Mouse (Mus musculus) left cerebral cortex, postnatal 36 days (tissue): Measurements from ENCODE around the gene Kpna3. TPM values are rescaled to one million over a fixed set of nuclear protein-coding genes. Genes with fewer than 3 reads are reported as not detected.

Experiments used
- DNase-seq, 2 experiments: peaks; one replicate each; pipeline ENCODE4 v3.0.0; 2021 to 2022; ENCODE audit warnings: low spot score in 2 of 2, mixed read lengths in 1 of 2
- intact Hi-C: fragments of 180-260 bp; cut with DNase I; formaldehyde crosslinking; loops from one replicate; pipeline ENCODE4 v1.15.1; 2025
- total RNA-seq, 2 experiments: library from RNA; stranded (reverse); gene quantifications; 2 replicates each; pipeline ENCODE4 v1.2.3; 2021

Kpna3 gene
- total RNA-seq, 2 experiments from 2014 or later: 68.0 to 71.6 TPM

GRCm38 (mm10) chr14:61407055-61407454 is 32.6 kb downstream of the Kpna3 start:
- intact Hi-C loops: no loop called here
- no peak for DNase-seq

GRCm38 (mm10) chr14:61405761-61406160 is 33.9 kb downstream of the Kpna3 start:
- intact Hi-C loops: no loop called here
- DNase-seq: no peak

GRCm38 (mm10) chr14:61404941-61405340 is 34.7 kb downstream of the Kpna3 start:
- no peak for DNase-seq
- intact Hi-C loops: no loop called here

- intact Hi-C loops: no loop called here
These were observed 44.9 kb downstream of the Kpna3 start for GRCm38 (mm10) chr14:61394745-61395144.

GRCm38 (mm10) chr14:61390586-61390985 is 49.1 kb downstream of the Kpna3 start:
- intact Hi-C loops: no loop called here
- no peak for DNase-seq

More at GRCm38 (mm10) chr14:61394745-61395144, 44.9 kb downstream of the Kpna3 start:
- no peak for DNase-seq

- DNase-seq: no peak
- intact Hi-C loops: loop anchor here (5.0 kb wide), 1 partner anchor 35 kb away; no protein-coding TSS in a partner anchor
These were observed 72.4 kb downstream of the Kpna3 start for GRCm38 (mm10) chr14:61367290-61367689.

GRCm38 (mm10) chr14:61364656-61365055 is 75.0 kb downstream of the Kpna3 start:
- no peak for DNase-seq
- intact Hi-C loops: loop anchor here (5.0 kb wide), 1 partner anchor 32 kb away; no protein-coding TSS in a partner anchor

GRCm38 (mm10) chr14:61363734-61364133 is 75.9 kb downstream of the Kpna3 start:
- no peak for DNase-seq
- intact Hi-C loops: no loop called here

- DNase-seq: no peak
- intact Hi-C loops: no loop called here
These were observed 77.4 kb downstream of the Kpna3 start for GRCm38 (mm10) chr14:61362268-61362667.

GRCm38 (mm10) chr14:61360981-61361511 is 78.6 kb downstream of the Kpna3 start:
- intact Hi-C loops: loop anchor here (2.0 kb wide), 1 partner anchor 78 kb away; the partner anchor contains the start of gene Kpna3

GRCm38 (mm10) chr14:61360131-61360980 is 79.3 kb downstream of the Kpna3 start, which contains the start of gene Ebpl:
Ebpl (minus strand) TSS chr14:61360439.
- intact Hi-C loops: loop anchor here (2.0 kb wide), 1 partner anchor 78 kb away; the partner anchor contains the start of gene Kpna3
- peak; percentile 90 to 92 for DNase-seq

More at GRCm38 (mm10) chr14:61360981-61361511, 78.6 kb downstream of the Kpna3 start:
- no peak for DNase-seq

GRCm38 (mm10) chr14:61354251-61355235 is 85.1 kb downstream of the Kpna3 start:
- intact Hi-C loops: no loop called here

GRCm38 (mm10) chr14:61350808-61351207 is 88.9 kb downstream of the Kpna3 start:
- no peak for DNase-seq
- intact Hi-C loops: no loop called here

More at GRCm38 (mm10) chr14:61354251-61355235, 85.1 kb downstream of the Kpna3 start:
- DNase-seq: no peak

GRCm38 (mm10) chr14:61349876-61350275 is 89.8 kb downstream of the Kpna3 start:
- intact Hi-C loops: no loop called here
- no peak for DNase-seq

- intact Hi-C loops: loop anchor here (1.0 kb wide), 1 partner anchor 151 kb away; no protein-coding TSS in a partner anchor
- DNase-seq: no peak
These were observed 92.6 kb downstream of the Kpna3 start for GRCm38 (mm10) chr14:61346827-61347698.

GRCm38 (mm10) chr14:61344590-61344989 is 95.1 kb downstream of the Kpna3 start:
- no peak for DNase-seq
- intact Hi-C loops: no loop called here

GRCm38 (mm10) chr14:61339381-61339780 is 100.3 kb downstream of the Kpna3 start:
- intact Hi-C loops: loop anchor here (10.0 kb wide), 1 partner anchor 1115 kb away; the partner anchor contains the start of gene Gucy1b2

GRCm38 (mm10) chr14:61330996-61331561 is 108.6 kb downstream of the Kpna3 start:
- intact Hi-C loops: loop anchor here (5.0 to 10.0 kb wide), 4 partner anchors 36 to 1124 kb away; partner anchors contain the start of genes Gucy1b2 and Kpna3
- DNase-seq: peak; percentile 72 to 77

More at GRCm38 (mm10) chr14:61339381-61339780, 100.3 kb downstream of the Kpna3 start:
- DNase-seq: no peak
